Mouse (Mus musculus): ENCODE measurements at regions not wholly inside any gene's neighbourhood (a gene's known extent, or its start where the extent isn't known, plus 50 kb on each side); places are given as distances from the start of the nearest gene placed in this dataset.
A peak's percentile ranks its signal among the peaks of the same experiment; 100 is the strongest.

GRCm38 (mm10) chr9:61000232-61000631, 205.9 kb downstream of the Uaca start:
- H3K36me3 ChIP-seq (replicated peaks), result no peaks in the 10 kb centered on the region
- 62% methylated on average over 11 of the region's 11 CpGs for WGBS
- H3K27ac ChIP-seq, result peak overlapping the region; percentile 59
- H3K9ac ChIP-seq, result no peak overlapping the region
- H3K9me3 ChIP-seq, result no peaks in the 10 kb centered on the region
- peaks cover 11% of the 10 kb centered on the region for H3K4me1 ChIP-seq
- peak; percentile 73 for ATAC-seq (replicated peaks)
- H3K4me3 ChIP-seq, result no peak overlapping the region
- no peak overlapping the region for H3K4me2 ChIP-seq
- H3K27me3 ChIP-seq (replicated peaks), result 0 out of 2 replicates have a peak, but pooled peaks cover 3% of the 10 kb centered on the region

GRCm38 (mm10) chr9:61002572-61002971, 208.2 kb downstream of the Uaca start:
- no peak overlapping the region for H3K4me3 ChIP-seq
- H3K4me1 ChIP-seq, result peaks cover 11% of the 10 kb centered on the region
- no peak overlapping the region for H3K4me2 ChIP-seq
- no peaks in the 10 kb centered on the region for H3K27me3 ChIP-seq (replicated peaks)
- no peaks in the 10 kb centered on the region for H3K9me3 ChIP-seq
- ATAC-seq (replicated peaks), result no peak
- H3K36me3 ChIP-seq (replicated peaks), result no peaks in the 10 kb centered on the region
- 80% methylated on average over 5 of the region's 5 CpGs for WGBS
- H3K9ac ChIP-seq, result no peak overlapping the region
- H3K27ac ChIP-seq, result no peak overlapping the region

GRCm38 (mm10) chr9:61008446-61008845, 214.1 kb downstream of the Uaca start:
- WGBS, result 79% methylated on average over 1 of the region's 1 CpGs
- ATAC-seq (replicated peaks), result no peak
- Histone ChIP-seq H3K27me3 (replicated peaks) (no peaks in the 10 kb centered on the region), H3K36me3 (replicated peaks) (no peaks in the 10 kb centered on the region), H3K4me3 (no peak overlapping the region), H3K4me2 (no peak overlapping the region), H3K27ac (no peak overlapping the region), H3K9ac (no peak overlapping the region), H3K9me3 (no peaks in the 10 kb centered on the region), H3K4me1 (no peaks in the 10 kb centered on the region)

GRCm38 (mm10) chr9:61011066-61011465, 216.7 kb downstream of the Uaca start:
- H3K4me3 ChIP-seq, result no peak overlapping the region
- H3K36me3 ChIP-seq (replicated peaks), result no peaks in the 10 kb centered on the region
- H3K9ac ChIP-seq, result no peak overlapping the region
- H3K27me3 ChIP-seq (replicated peaks), result no peaks in the 10 kb centered on the region
- H3K4me1 ChIP-seq, result peaks cover 6% of the 10 kb centered on the region
- no peak overlapping the region for H3K27ac ChIP-seq
- no peak for ATAC-seq (replicated peaks)
- no peak overlapping the region for H3K4me2 ChIP-seq
- no peaks in the 10 kb centered on the region for H3K9me3 ChIP-seq

GRCm38 (mm10) chr9:61012771-61013540, 218.6 kb downstream of the Uaca start:
- peaks cover 6% of the 10 kb centered on the region for H3K4me1 ChIP-seq
- no peak overlapping the region for H3K9ac ChIP-seq
- H3K4me2 ChIP-seq, result no peak overlapping the region
- 73% methylated on average over 19 of the region's 19 CpGs for WGBS
- ATAC-seq (replicated peaks), result no peak
- H3K9me3 ChIP-seq, result no peaks in the 10 kb centered on the region
- no peaks in the 10 kb centered on the region for H3K27me3 ChIP-seq (replicated peaks)
- no peak overlapping the region for H3K27ac ChIP-seq
- no peak overlapping the region for H3K4me3 ChIP-seq
- no peaks in the 10 kb centered on the region for H3K36me3 ChIP-seq (replicated peaks)

- Histone ChIP-seq H3K27me3 (replicated peaks) (no peaks in the 10 kb centered on the region), H3K4me2 (no peak overlapping the region), H3K27ac (no peak overlapping the region), H3K9ac (no peak overlapping the region), H3K4me1 (peaks cover 6% of the 10 kb centered on the region), H3K9me3 (no peaks in the 10 kb centered on the region), H3K4me3 (no peak overlapping the region), H3K36me3 (replicated peaks) (no peaks in the 10 kb centered on the region)
- WGBS, result 51% methylated on average over 8 of the region's 8 CpGs
- no peak for ATAC-seq (replicated peaks)
These were observed 219.8 kb downstream of the Uaca start for GRCm38 (mm10) chr9:61014151-61014550.

GRCm38 (mm10) chr9:61015374-61015890, 221.1 kb downstream of the Uaca start:
- no peak overlapping the region for H3K4me2 ChIP-seq
- no peak overlapping the region for H3K27ac ChIP-seq
- 20% methylated on average over 15 of the region's 15 CpGs for WGBS
- peaks cover 6% of the 10 kb centered on the region for H3K4me1 ChIP-seq
- H3K9ac ChIP-seq, result no peak overlapping the region
- H3K4me3 ChIP-seq, result no peak overlapping the region
- no peaks in the 10 kb centered on the region for H3K36me3 ChIP-seq (replicated peaks)
- H3K27me3 ChIP-seq (replicated peaks), result no peaks in the 10 kb centered on the region
- no peak for ATAC-seq (replicated peaks)
- no peaks in the 10 kb centered on the region for H3K9me3 ChIP-seq

- 53% methylated on average over 10 of the region's 10 CpGs for WGBS
- Histone ChIP-seq H3K4me3 (no peak overlapping the region), H3K4me1 (peaks cover 6% of the 10 kb centered on the region), H3K9me3 (no peaks in the 10 kb centered on the region), H3K4me2 (no peak overlapping the region), H3K27ac (no peak overlapping the region), H3K9ac (no peak overlapping the region), H3K36me3 (replicated peaks) (no peaks in the 10 kb centered on the region), H3K27me3 (replicated peaks) (no peaks in the 10 kb centered on the region)
- ATAC-seq (replicated peaks), result no peak
These were observed 222.3 kb downstream of the Uaca start for GRCm38 (mm10) chr9:61016673-61017072.

- WGBS, result 69% methylated on average over 4 of the region's 4 CpGs
- Histone ChIP-seq H3K4me1 (peaks cover 6% of the 10 kb centered on the region), H3K9me3 (no peaks in the 10 kb centered on the region), H3K9ac (no peak overlapping the region), H3K27me3 (replicated peaks) (no peaks in the 10 kb centered on the region), H3K4me3 (no peak overlapping the region), H3K36me3 (replicated peaks) (no peaks in the 10 kb centered on the region), H3K27ac (no peak overlapping the region), H3K4me2 (no peak overlapping the region)
- no peak for ATAC-seq (replicated peaks)
These were observed 225.6 kb downstream of the Uaca start for GRCm38 (mm10) chr9:61019938-61020337.

GRCm38 (mm10) chr9:61021810-61022209, 227.5 kb downstream of the Uaca start:
- ATAC-seq (replicated peaks), result no peak
- Histone ChIP-seq H3K4me3 (no peak overlapping the region), H3K27ac (no peak overlapping the region), H3K4me2 (no peak overlapping the region), H3K9me3 (no peaks in the 10 kb centered on the region), H3K36me3 (replicated peaks) (no peaks in the 10 kb centered on the region), H3K27me3 (replicated peaks) (no peaks in the 10 kb centered on the region), H3K9ac (no peak overlapping the region), H3K4me1 (no peaks in the 10 kb centered on the region)
- WGBS, result 87% methylated on average over 5 of the region's 5 CpGs

GRCm38 (mm10) chr9:61022371-61023026, 228.2 kb downstream of the Uaca start:
- no peaks in the 10 kb centered on the region for H3K36me3 ChIP-seq (replicated peaks)
- WGBS, result 83% methylated on average over 6 of the region's 6 CpGs

GRCm38 (mm10) chr9:61025341-61025740, 231.0 kb downstream of the Uaca start:
- no peak overlapping the region for H3K4me2 ChIP-seq
- peaks cover 10% of the 10 kb centered on the region; the same call in 1 of the 2 replicates for H3K4me1 ChIP-seq
- H3K36me3 ChIP-seq (replicated peaks), result no peaks in the 10 kb centered on the region
- H3K9ac ChIP-seq, result no peak overlapping the region
- no peak for ATAC-seq (replicated peaks)
- WGBS, result 95% methylated on average over 6 of the region's 6 CpGs
- no peak overlapping the region for H3K4me3 ChIP-seq
- H3K27me3 ChIP-seq (replicated peaks), result no peaks in the 10 kb centered on the region; the same call in 1 of the 2 replicates
- no peaks in the 10 kb centered on the region for H3K9me3 ChIP-seq
- no peak overlapping the region for H3K27ac ChIP-seq

More at GRCm38 (mm10) chr9:61022371-61023026, 228.2 kb downstream of the Uaca start:
- no peak for ATAC-seq (replicated peaks)
- H3K4me3 ChIP-seq, result no peak overlapping the region
- H3K27ac ChIP-seq, result no peak overlapping the region
- H3K4me1 ChIP-seq, result no peaks in the 10 kb centered on the region
- H3K27me3 ChIP-seq (replicated peaks), result no peaks in the 10 kb centered on the region
- no peak overlapping the region for H3K9ac ChIP-seq
- H3K9me3 ChIP-seq, result no peaks in the 10 kb centered on the region
- H3K4me2 ChIP-seq, result no peak overlapping the region
